14 mouse cellular contexts compared by ENCODE assay signal in genomic region chr4:124526822-124527221, GRCm38 (mm10).
DNase-seq lines count a peak whose midpoint lies in the region; ATAC-seq and TF ChIP-seq lines count a peak whose summit lies in the region.
"Had no signal": no experiment of that assay in that cellular context is flagged by ENCODE, and none has a peak within 500 bp of the region (broad histone marks: within the 10 kb centered on the region; RNA-seq: fewer than 3 reads in every experiment).

No protein-coding gene starts in this region.

- no peak for TF ChIP-seq CTCF in Patski (IDR thresholded peaks at IDR 0.05)

- peak overlapping the region; percentile 40; the same call in 1 of the 2 replicates for H3K27ac ChIP-seq in hindbrain, embryonic 10.5 days
- H3K27ac ChIP-seq in hindbrain, embryonic 16.5 days (ENCODE audit: low read depth, low read length), result no peak overlapping the region
- no peak overlapping the region for H3K27ac ChIP-seq in limb, embryonic 10.5 days
- H3K27ac ChIP-seq: hindbrain, embryonic 15.5 days; stomach, embryonic 15.5 days had no signal

- ATAC-seq in hindbrain, embryonic 16.5 days, result no peak
- peak; percentile 95 for ATAC-seq in Patski
- ATAC-seq in inflammation-experienced regulatory T-cells, adult 6 months, result no peak
- ATAC-seq: liver, postnatal 0 days had no signal

- no peak overlapping the region for H3K9ac ChIP-seq in hindbrain, embryonic 16.5 days (ENCODE audit: low read depth, low read length)
- H3K9ac ChIP-seq: hindbrain, embryonic 15.5 days; liver, postnatal 0 days; stomach, embryonic 15.5 days had no signal

- peak; percentile 43 for DNase-seq in hindbrain, embryonic 10.5 days (ENCODE audit: low spot score)
- DNase-seq in Patski (ENCODE audit: low read depth, low spot score), result peak; percentile 46
- DNase-seq in kidney, adult 9 months, result peak; percentile 18
- peak; percentile 33 for DNase-seq in limb, embryonic 10.5 days (ENCODE audit: low spot score)
- no peak for DNase-seq in left cerebral cortex, postnatal 14 days (ENCODE audit: low spot score in 2 of 2)
- no peak for DNase-seq in adrenal gland, adult 2 months
- DNase-seq: cerebellum, adult 8-10 months; liver, postnatal 0 days; thymus, postnatal 14 days had no signal

- peaks cover 24% of the 10 kb centered on the region for H3K4me1 ChIP-seq in hindbrain, embryonic 10.5 days (replicated peaks)
- no peaks in the 10 kb centered on the region for H3K4me1 ChIP-seq in hindbrain, embryonic 16.5 days (ENCODE audit: control insufficient read depth, insufficient read depth, low read depth, low read length)
- peaks cover 23% of the 10 kb centered on the region for H3K4me1 ChIP-seq in limb, embryonic 10.5 days

- in situ Hi-C loops in Patski (cut with MboI; ENCODE audit: low pct_unique_long_range_greater_than_20kb), result loop anchor here (5.0 kb wide), 1 partner anchor 45 kb away; no protein-coding TSS in a partner anchor

- no peaks in the 10 kb centered on the region for H3K9me3 ChIP-seq in hindbrain, embryonic 10.5 days
- H3K9me3 ChIP-seq in hindbrain, embryonic 16.5 days (ENCODE audit: control insufficient read depth, low read length), result no peaks in the 10 kb centered on the region
- no peaks in the 10 kb centered on the region for H3K9me3 ChIP-seq in limb, embryonic 10.5 days (replicated peaks)
- H3K9me3 ChIP-seq: hindbrain, embryonic 15.5 days; stomach, embryonic 15.5 days had no signal

- no peaks in the 10 kb centered on the region for H3K36me3 ChIP-seq in hindbrain, embryonic 10.5 days
- no peaks in the 10 kb centered on the region for H3K36me3 ChIP-seq in hindbrain, embryonic 16.5 days (ENCODE audit: control insufficient read depth, insufficient read depth, low read length)
- no peaks in the 10 kb centered on the region for H3K36me3 ChIP-seq in limb, embryonic 10.5 days
- H3K36me3 ChIP-seq: hindbrain, embryonic 15.5 days; stomach, embryonic 15.5 days had no signal

- H3K27me3 ChIP-seq in hindbrain, embryonic 10.5 days (ENCODE audit: insufficient read depth, poor library complexity, severe bottlenecking), result peaks cover 66% of the 10 kb centered on the region
- H3K27me3 ChIP-seq in hindbrain, embryonic 16.5 days (replicated peaks; ENCODE audit: control insufficient read depth, insufficient read depth, low read length), result peaks cover 11% of the 10 kb centered on the region
- H3K27me3 ChIP-seq in Patski, result peaks cover 5% of the 10 kb centered on the region
- H3K27me3 ChIP-seq in limb, embryonic 10.5 days (ENCODE audit: low read depth, poor library complexity, severe bottlenecking), result peaks cover 76% of the 10 kb centered on the region

- no peak overlapping the region for H3K4me3 ChIP-seq in hindbrain, embryonic 10.5 days
- H3K4me3 ChIP-seq in hindbrain, embryonic 16.5 days (ENCODE audit: low read length), result no peak overlapping the region
- H3K4me3 ChIP-seq in limb, embryonic 10.5 days, result no peak overlapping the region
- H3K4me3 ChIP-seq: hindbrain, embryonic 15.5 days; myocyte; stomach, embryonic 15.5 days had no signal

- POLR2A ChIA-PET in Patski (lab: Charles Lee), result no interaction called here

- WGBS in hindbrain, embryonic 10.5 days, result 26% methylated on average over 10 of the region's 10 CpGs
- WGBS in hindbrain, embryonic 16.5 days, result 21% methylated on average over 10 of the region's 10 CpGs
- 29% methylated on average over 10 of the region's 10 CpGs for WGBS in limb, embryonic 10.5 days

- CTCF ChIA-PET in Patski (lab: Charles Lee), result no interaction called here

- no peak overlapping the region for H3K4me2 ChIP-seq in hindbrain, embryonic 16.5 days (ENCODE audit: low read length)
- H3K4me2 ChIP-seq: hindbrain, embryonic 15.5 days; stomach, embryonic 15.5 days had no signal

- intact Hi-C loops in left cerebral cortex, postnatal 14 days (cut with DNase I), result no loop called here

Comparison
In these comparisons a context has a peak if more than half of its experiments do, and no peak if none do; other contexts are left out.
1. DNase-seq: peak in hindbrain, embryonic 10.5 days (single experiment), Patski (single experiment), kidney, adult 9 months (single experiment) and limb, embryonic 10.5 days (single experiment); none in left cerebral cortex, postnatal 14 days (0 of 2) and adrenal gland, adult 2 months (single experiment).